Mouse (Mus musculus) spleen, adult 2 months (tissue): ENCODE data around the gene Ndufb8.

Experiments used
- CTCF ChIP-seq: fragments of 200-500 bp; IDR thresholded peaks from 2 replicates; pipeline ENCODE4 v1.5.1; 2011; ENCODE audit warnings: mild to moderate bottlenecking, inconsistent platforms; ENCODE audit not compliant: insufficient read depth, insufficient read length, insufficient replicate concordance; ENCODE audit errors: extremely low read depth
- POLR2A ChIP-seq: fragments of 200-500 bp; IDR thresholded peaks from 2 replicates; pipeline ENCODE4 v1.6.1; 2011; ENCODE audit warnings: low read depth, low read length, inconsistent platforms

DNA sequence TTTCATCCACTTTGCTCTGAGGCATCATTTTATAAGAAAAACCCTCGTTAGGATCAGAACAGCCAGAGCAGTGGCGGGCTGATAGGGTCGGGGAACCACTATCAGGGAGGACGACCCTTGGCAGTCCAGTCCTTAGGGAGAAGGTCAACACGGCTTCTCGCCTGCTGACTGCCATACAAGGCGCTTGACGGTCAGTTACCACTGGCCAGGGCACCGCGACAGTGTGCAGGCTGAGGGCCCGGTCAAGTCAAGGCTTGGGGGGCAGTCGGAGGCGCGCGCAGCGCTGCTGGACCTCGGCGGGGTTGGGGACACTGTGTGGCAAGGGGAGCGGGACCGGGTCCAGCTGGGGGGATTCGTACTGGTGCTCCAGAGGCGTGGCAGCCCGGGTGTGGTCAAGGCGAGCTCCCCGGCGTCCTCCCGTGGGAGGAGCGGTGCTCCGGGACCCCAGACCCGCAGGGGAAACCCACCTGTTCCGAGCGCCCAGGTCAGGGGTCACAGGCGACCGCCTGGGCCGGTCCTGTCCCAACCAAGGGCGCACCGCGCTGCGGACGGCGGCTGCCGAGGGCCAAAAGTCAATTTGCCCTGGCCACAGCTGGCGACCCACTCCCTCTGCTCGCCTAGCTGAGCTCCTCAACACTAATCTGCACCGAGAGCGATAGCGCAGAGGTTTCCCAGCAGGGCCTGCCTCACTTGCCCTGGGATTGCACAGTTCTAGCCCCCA, 9.8 kb downstream of the Ndufb8 start, which contains the start of gene Sec31b:
- TF ChIP-seq CTCF (no peak), POLR2A (no peak)
